Mouse (Mus musculus) kidney, postnatal 25 days (tissue): ENCODE measurements around the gene Suds3.

Experiments used
- DNase-seq, 2 experiments: peaks; one replicate each; pipeline ENCODE4 v3.0.0; 2021; ENCODE audit warnings: mixed read lengths in 2 of 2

Suds3 gene

DNA sequence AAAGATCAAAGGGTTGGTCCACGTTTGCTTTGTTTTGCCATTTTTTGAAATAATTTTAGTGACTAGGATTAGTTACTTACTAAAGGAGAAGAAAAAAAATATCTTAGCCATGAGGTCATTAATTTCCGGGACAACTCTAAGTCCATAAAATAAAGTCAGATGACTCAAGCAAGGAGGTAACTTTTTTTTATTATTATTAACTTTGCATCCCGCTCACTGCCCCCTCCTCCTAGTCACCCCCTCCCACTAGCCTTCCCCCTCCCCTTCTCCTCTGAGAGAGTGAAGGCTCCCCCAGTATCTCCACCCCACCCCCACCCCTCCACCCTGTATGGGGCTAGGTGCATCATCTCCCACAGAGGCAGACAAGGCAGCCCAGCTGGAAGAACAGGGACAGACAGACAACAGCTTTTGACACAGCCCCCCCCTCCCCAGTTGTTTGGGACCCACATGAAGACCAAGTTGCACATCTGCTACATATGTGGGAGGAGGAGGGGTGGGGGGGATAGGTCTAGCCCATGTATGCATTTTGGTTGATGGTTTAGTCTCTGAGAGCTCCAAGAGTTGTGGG lies 19.1 kb upstream of the Suds3 start:
- DNase-seq: no peak

DNA sequence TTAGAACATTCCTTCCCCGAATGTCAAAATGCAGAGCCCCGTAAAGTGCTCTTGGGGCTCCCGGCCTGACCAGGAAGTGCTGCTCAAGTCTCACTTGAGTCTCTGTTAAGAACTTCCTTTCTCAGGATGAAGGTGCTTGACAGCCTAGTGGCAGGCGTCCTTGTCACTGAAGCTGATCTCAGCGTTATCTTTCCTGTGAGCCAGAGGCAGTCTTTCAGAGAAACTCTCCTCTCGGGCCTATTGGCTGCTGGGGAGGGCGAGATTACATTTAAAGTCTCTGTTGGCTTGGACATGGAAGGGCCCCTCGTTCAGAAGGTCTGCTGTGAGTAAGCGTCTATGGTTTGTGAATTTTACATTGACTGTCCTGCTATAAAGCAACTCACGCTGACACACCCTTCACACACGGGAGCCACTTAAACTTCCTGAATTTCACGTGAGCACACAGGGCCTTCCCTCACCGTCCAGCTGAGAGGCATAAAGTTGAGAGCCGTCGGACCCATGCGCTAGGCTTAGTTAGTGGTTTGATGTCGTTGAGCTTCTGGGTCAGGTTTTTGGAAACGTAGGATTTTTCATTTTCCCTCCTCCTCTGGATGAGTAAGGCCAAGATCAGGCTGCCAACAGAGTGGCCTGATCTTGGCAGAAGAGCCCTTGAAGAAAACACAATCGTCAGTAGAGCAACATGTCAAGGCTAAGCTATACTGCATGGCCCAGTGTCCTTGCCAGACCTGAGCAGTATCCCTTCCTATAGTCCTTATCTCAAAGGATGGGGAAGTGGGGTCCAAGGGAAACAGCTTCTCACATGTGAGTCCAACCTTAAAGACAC lies 18.4 kb upstream of the Suds3 start:
- no peak for DNase-seq

DNA sequence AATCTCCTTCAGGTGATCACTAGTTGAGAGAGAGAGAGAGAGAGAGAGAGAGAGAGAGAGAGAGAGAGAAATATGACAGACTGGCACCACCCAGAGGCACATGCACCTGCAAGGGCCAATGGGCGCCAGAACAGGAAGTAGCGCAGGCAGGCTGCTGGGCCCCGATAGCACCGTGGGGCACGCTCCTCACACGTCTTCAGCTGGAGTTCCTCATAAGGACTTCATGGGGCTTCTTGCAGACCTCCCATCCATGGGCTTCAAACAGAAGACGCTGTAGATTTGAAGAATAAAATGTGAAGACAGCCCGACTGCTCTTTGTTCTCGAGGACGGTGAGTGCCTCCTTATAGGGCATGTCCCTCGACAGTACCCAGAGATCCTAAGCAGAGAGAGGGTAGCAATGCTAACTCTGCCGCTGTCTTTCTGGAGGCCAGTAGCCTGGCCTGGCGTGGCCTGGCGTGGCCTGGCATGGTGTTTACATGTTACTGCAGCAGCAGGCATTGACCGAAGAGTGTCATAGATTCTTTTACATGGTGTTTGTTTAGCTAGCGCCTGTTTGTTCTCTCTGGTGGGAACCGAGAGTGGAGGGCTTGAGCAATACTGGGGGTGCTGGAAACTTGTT lies 17.6 kb upstream of the Suds3 start:
- DNase-seq: peak in 1 of 2 experiments; percentile 51

DNA sequence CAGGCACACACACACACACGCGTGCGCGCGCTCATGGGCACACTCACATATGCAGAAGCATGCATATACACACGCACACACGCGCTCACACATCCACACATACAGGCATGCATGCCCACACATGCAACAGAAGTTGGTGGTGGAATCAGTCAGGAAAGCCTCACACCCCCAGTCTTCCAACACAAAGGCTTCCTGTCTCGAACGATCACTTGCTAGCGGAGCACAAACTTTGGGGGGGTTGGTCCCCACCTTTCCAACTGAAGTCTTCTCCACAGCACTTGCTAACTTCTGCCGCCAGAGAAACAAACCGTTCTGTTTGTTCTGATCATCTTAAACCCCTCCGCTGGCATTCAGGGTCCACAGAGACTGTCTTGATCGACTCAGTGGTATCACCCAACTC lies 14.8 kb upstream of the Suds3 start:
- no peak for DNase-seq

DNA sequence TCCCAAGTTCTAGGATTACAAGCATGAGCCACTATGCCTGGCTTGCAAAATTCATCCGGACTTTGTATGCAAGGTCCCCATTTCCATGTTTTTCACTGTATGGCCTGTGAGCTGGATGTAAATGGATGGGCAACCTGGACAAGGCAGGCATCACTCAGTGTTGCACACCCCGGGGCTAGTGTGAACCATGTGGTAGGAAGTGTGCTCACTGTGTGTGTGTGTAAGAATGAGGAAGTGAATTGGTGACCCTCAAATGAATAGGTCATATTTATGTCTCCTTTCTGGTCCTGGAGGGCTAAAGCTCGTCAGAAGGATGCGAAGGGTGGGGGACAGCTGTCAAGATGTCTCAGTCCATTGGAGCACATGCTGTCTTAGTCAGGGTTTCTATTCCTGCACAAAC lies 11.1 kb upstream of the Suds3 start:
- DNase-seq: no peak

DNA sequence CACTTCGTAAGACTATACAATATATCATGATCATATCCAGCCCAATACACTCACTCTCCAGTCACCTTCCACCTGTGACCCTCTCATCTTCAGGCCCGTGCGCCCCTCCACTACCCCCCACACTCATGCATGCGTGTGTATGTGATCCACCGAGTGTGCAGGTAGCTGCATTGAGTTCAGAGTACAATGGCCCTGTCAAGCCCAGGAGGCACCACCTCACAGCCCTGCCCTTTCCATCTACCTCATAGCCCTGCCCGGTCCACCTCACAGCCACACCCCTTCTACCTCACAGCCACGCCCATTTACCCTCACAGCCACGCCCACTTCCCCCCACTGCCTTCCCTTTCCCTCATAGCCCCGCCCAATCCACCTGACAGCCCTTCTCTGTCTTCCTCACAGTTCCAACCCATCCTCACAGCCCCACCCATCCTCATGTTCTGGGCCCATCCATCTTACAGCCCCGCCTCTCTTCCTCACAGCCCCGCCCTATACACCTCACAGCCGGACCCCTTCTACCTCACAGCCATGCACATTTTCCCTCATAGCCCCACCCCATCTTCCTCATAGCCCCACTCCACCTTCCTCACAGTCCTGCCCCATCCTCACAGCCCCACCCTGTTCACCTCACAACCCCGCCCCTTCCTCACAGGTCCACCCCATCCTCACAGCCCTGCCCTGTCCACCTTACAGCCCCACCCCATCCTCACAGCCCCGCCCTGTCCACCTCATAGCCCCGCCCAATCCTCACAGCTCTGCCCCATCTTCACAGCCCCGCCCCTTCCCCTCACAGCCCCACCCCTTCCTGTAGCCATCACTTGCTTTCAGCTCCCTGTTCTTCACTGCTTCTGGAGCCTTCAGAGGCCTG lies 9.8 kb upstream of the Suds3 start:
- DNase-seq: no peak

DNA sequence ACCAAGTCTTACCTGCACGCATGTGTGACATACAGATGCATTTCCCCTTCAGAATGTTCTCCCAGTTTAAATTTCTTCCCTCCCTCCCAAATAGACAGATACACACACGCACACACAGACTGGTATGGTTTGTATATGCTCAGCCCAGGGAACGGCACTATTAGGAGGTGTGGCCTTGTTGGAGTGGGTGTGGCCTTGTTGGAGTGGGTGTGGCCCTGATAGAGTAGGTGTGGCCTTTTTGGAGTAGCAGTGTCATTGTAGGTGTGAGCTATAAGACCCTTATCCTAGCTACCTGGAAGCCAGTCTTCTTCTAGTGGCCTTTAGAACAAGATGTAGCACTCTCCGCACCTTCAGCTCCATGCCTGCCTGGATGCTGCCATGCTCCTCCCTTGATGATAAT lies 7.9 kb upstream of the Suds3 start:
- no peak for DNase-seq

DNA sequence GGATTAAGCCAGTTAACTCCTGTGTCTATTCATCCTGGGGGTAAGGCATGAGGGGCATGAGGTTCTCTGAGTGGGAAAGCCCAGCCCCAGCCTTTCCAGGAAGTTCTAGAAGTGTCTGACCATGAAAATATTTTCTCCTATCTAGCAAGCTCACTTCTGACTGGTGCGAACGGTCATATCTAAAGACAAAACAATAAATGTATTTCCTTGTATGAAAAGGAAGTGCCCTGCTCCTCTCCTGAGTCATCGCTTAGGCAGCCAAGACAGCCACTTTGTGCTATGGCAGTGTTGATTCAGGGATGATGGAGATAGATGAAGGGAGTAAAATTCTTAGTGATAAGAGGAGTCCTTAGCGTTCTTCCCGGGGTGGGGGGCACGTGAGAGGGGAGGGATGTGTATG lies 7.2 kb upstream of the Suds3 start:
- no peak for DNase-seq

DNA sequence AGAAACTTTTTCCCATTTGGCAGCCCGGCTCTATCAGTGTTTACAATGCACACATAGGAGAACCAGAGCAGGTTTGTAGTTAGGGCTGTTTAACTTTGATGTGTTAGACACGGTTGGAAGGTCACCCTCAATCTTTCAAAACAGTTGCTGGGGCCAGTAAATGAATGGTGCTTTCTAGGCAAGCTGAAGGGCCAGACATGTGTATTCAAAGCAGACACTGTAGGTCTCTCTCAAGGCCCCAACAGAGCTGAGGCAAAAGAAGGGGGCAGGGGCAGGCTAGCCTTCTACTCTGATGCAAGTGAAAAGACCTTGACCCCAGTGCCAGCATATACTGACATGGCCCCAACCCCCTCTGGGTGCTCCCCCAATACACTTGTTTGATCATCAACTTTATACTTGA lies 5.7 kb upstream of the Suds3 start:
- no peak for DNase-seq

DNA sequence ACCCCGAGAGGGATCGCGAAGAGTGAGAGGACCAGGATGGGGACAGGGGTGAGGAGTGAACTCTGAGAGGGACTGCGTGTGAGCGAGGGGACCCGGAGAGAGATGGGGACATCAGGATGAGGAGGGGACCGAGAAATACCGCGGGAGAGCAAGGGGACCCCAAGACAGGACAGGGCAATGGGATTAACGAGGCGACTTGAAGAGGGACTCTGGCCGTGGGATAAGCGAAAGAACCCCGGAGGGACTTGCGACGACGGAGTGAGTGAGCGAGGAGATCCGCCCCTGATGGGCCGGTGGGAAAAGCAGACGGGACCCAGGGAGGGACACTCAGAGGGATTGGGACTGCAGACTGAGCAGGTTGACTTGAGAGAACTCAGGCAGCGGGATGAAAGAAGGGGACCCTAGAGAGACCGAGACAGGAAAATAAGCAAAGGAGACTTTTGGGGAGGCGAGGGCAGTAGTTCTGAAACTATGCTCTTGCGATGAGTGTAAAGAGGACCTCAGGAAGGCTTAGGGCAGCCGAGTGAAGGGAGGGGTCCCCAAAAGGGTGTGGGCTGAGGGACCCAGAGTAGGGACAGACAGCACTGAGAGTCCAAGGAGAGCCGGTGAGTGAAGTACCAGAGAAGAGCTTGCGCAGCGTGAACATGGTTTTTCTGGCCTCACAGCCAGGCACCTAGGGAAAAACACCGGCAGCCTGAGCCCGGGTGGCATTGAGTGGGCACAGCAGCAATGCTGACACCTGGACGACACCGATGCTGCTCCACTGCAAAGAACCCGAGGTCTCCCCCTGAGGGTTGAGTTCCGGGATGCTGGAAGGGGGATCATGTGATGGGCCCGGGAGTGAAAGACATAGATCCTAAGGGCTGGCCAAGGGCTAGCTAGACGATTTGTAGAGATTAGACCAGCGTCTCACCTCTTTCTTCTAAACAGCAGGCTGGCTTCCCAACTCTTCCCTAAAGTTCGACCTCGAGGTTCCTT lies 4.9 kb upstream of the Suds3 start:
- no peak for DNase-seq

DNA sequence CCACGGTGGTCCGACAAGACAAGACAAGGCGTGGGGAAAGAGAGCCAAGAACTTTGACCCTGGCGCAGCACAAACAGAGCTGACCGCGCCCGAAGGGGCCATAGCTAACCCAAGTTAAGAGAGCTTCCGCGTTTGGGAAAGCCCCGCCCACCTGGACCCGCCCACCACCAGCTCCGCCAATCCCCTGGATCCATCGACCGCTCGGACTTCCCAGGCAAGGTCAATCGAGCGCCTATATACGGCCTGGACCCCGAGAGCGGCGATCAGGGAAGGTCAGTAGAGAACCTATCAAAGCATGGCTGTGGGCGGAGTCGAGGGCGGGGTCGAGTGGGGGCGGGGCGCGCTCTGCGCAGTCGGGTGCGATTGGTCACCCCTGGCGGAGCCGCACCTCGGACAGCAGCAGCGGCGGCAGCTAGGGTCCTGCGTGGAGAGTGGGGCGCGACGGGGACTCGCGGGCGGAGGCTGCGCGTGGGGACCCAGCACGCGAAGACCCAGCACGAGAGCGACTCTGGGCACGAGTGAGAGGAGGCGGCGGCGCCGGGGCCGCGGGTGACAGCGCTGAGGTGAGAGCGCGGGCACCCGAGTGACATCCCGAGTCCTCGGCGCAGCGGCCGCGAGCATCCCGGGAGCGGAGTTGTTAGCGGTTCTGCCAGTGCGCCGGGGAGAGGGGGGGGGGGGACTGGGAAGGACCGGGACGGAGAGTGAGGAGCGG lies 4.0 kb upstream of the Suds3 start, which contains the start of gene Taok3:
Taok3 (plus strand) TSS at position 353 of the 712 bp plus-strand sequence.
- DNase-seq: peak; percentile 100

DNA sequence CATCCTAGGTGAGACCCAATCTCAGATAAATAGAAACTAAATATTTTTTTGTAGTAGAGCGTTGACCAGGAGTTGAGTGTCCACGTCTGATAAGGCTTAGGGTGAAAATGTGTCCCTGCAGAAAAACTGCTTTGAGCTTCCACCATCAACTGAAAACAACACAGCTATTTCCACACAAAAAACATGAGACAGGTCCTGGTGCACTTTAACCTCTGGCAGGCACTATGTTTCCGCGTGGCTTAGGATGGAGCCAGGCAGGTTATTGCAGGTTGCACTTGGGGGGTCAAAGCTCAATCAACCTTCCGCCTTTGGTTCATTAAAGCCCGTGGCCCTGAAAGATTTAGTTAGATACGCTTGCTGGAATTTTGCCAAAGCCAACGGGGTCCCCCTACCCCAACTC lies 2.9 kb upstream of the Suds3 start:
- DNase-seq: peak; percentile 80 to 89

DNA sequence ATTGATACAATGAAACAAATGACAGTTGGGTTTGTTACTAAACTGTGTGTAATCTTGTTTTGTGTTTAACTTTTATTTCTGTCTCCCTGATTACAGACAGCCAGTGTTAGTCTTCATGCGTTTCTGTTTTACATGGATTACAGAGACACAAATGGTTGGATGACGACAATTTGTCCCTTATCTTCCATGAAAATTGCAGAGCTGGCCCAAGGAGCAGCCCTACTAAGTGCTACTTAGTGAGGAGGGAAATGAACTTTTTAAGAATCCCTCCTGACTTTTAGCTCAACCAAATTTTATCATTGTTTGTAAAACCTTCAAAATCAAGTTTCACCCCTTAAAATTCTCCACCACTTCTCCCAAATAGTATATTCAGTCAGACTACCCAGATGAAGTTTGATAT lies 2.3 kb upstream of the Suds3 start:
- no peak for DNase-seq

DNA sequence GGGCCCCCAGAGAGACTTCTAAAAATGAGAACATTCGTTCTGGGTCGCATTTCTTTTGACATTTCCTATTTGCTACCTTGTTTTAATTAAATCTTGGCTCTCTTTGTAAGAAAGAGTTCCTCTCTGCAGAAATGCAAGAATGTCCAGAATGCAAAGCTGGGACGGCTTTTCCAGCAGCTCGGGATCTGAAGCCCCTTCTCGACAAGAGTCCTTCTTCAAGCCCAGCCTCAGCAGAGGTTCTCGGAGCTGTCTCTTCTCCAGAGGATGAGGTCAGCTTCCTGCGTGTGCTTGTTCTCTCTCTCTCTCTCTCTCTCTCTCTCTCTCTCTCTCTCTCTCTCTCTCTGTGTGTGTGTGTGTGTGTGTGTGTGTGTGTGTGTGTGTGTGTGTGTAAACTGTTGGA lies 1.8 kb upstream of the Suds3 start:
- DNase-seq: no peak

DNA sequence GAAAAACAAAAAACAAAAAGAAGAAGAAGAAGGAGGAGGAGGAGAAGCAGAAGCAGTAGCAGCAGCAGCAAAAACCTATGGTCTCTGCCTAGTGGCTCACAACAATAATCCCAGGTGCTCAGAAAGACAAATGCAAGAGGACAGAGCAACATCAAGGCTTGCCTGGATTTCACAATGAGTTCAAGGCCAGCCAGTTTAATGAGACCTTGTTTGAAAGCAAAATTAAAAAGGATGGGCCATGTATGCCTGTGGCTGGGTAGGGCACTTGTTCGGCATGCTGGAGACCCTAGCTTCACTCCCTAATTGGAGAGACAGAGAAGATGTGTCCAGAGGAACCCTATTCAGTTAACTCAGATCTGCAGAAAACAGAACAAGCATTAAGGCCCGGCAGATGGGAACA lies 1.3 kb upstream of the Suds3 start:
- no peak for DNase-seq

DNA sequence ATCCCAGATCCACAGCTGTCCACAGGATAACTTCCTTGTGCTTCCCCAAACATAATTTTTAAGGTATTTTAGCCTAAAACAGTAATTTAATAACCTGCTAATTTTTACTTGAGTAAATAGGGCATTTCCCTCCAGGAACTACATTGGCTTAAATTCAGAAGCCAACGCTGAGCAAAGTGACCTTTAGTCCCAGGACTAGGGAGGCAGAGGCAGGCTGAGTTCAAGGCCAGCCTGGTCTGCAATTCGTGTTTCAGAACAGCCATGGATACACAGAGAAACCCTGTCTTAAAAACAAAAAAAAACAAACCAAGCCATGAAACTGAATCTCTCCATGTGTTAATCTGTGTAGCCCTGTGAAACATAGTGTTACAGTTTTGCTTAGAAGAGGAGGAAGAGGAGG lies 747 bp upstream of the Suds3 start:
- no peak for DNase-seq

DNA sequence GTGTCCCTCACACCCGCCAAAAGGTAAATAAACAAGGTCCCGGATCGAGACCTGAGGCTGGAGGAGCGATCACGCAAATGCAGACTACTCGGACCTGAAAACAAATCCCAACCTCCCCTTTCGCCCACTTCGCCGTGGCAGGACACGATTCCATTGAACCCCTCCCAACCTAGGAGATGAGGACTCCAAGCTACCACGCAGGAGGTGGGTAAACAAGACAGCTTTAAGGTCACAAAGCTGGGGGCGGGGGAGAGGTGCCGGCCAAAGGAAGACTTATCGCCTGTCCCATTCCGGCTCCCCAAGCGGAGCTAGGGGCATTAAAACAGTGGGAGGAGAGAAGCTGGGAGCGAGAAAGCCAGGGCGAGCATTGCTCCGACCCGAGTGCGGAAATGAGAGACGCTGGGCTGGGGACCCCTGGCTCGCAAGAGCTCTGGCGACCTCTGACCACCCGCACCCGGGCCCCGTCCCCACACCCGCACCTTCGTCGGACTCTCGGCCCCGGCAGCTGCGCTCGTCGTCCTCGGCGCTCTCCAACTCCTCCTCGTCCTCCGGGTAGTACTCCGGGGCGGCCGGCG lies 633 bp downstream of the Suds3 start:
- peak; percentile 46 to 64 for DNase-seq

DNA sequence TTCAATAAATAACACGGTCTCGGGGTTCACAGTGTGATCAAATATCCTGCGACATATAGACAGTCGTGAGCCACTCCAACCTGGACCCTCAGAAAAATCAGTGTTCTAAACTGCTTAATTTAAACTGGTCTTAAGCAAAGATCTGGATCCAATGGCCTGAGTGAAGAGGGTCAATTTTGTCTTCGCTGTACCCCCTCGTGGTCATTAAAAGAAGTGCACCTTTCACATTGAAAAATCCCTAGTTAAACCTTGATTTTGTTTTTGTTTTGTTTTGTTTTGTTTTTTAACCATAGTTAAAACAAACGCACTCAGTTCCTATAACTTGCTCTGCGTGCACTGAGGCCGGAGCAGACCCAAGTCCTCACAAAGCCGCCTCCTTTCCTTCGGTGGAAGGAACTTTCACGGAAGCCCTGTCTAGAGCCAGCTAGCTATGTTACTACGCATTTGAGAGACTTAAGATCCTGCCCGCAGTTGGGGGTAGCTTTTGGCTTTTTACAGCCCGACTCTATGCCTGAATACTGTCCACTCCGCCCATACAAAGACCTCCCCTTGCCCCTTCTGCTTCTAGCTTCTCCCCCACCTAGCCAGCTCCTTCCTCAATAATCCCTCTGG lies 1.2 kb downstream of the Suds3 start:
- DNase-seq: peak in 1 of 2 experiments; percentile 30

DNA sequence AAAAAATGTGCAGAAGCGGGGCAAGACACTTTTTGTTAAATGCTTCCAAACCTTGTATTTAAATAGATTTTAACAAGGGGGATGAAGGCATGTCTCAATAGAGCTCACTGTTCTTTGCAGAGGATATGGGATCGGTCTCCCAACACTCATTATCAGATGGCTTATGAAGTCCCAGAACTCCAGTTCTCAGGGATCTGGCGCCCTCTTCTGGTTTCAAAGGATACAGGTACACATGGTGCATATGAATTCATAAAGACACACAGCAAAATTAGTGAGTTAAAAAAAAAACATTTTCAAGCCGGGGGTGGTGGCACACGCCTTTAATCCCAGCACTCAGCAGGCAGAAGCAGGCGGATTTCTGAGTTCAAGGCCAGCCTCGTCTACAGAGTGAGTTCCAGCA lies 2.6 kb downstream of the Suds3 start:
- DNase-seq: peak in 1 of 2 experiments; percentile 41

DNA sequence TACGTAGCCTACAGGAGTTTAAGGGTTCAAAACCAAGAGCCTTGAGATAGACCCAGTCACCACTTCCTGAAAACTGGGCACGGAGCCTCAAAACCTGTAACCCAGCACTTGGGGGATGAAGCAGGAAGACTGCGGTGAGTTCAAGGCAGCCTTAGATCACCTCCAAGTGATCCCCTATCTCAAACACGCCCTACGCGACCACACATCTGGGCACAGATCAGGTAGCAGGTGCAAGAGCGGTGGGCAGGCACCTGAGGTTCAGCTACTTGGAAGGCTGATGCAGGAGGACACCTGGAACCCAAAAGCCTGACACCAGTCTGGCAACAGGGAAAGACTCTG lies 4.2 kb downstream of the Suds3 start:
- DNase-seq: no peak
